Mouse (Mus musculus) small intestine, adult 2 months (tissue): ENCODE results near the gene Rplp0.

Experiments
- CTCF ChIP-seq: fragments of 200-500 bp; IDR thresholded peaks from 2 replicates; pipeline ENCODE4 v1.5.1; 2012; ENCODE audit warnings: low read depth, mild to moderate bottlenecking, control low read depth, inconsistent platforms, low read length, moderate library complexity, mixed read lengths; ENCODE audit not compliant: insufficient replicate concordance, insufficient read length; ENCODE audit errors: extremely low read depth
- POLR2A ChIP-seq: fragments of 200-500 bp; IDR thresholded peaks from 2 replicates; pipeline ENCODE4 v1.6.1; 2012; ENCODE audit warnings: low read depth, mild to moderate bottlenecking, control low read depth, inconsistent platforms, low read length, moderate library complexity

DNA sequence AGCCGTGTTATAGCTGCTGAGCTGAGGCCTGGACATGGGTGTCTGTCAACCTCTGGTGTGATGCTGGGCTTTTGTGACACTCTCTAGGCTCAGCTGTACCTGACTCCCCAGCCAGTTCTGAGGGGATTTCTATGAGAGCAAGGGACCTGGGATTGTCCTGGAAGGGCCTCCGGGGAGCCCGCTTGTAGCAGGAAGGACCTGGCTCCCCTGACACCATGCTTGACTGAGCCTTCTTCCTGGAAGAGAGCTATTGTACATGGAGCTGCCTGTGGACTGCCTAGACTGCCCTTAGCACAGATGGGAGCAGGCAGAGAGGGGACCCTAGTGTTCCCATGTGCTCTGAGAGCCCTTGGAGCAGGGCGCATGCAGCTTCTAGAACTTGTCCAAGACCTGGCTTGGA, 33.9 kb upstream of the Rplp0 start:
- TF ChIP-seq CTCF = no peak
- no peak for TF ChIP-seq POLR2A
